Mouse (Mus musculus): ENCODE results near the gene Ubtd1.

Gene Ubtd1

GRCm38 (mm10) chr19:42022542-42022848 is 40.9 kb downstream of the Ubtd1 start:
- DNase-seq, result no peak

GRCm38 (mm10) chr19:42026158-42026557 is 44.6 kb downstream of the Ubtd1 start:
- DNase-seq, result peak; percentile 35 to 45

- DNase-seq, result no peak
Observed at GRCm38 (mm10) chr19:42031112-42031511, 49.5 kb downstream of the Ubtd1 start.

- no peak for DNase-seq
Observed at GRCm38 (mm10) chr19:42033611-42034010, 52.0 kb downstream of the Ubtd1 start.

GRCm38 (mm10) chr19:42034146-42034775 is 52.7 kb downstream of the Ubtd1 start:
- DNase-seq, result no peak

GRCm38 (mm10) chr19:42034881-42035455 is 53.4 kb downstream of the Ubtd1 start:
- no peak for DNase-seq

GRCm38 (mm10) chr19:42035456-42036248 is 54.1 kb downstream of the Ubtd1 start, which contains the start of gene Ankrd2:
Gene Ankrd2, plus strand, starts transcription at chr19:42036000.
- DNase-seq, result peak; percentile 59 to 65

GRCm38 (mm10) chr19:42036357-42036756 is 54.8 kb downstream of the Ubtd1 start:
- DNase-seq, result no peak

- no peak for DNase-seq
Observed at GRCm38 (mm10) chr19:42037167-42037702, 55.7 kb downstream of the Ubtd1 start.

- DNase-seq, result no peak
Observed at GRCm38 (mm10) chr19:42038310-42038709, 56.7 kb downstream of the Ubtd1 start.

- no peak for DNase-seq
Observed at GRCm38 (mm10) chr19:42043988-42044387, 62.4 kb downstream of the Ubtd1 start.

- DNase-seq, result peak; percentile 21 to 33
Observed at GRCm38 (mm10) chr19:42045269-42046102, 63.9 kb downstream of the Ubtd1 start, which contains the start of gene Hoga1. Gene Hoga1, plus strand, starts transcription at chr19:42045610.

- DNase-seq, result no peak
Observed at GRCm38 (mm10) chr19:42050251-42050650, 68.7 kb downstream of the Ubtd1 start.

GRCm38 (mm10) chr19:42051351-42051750 is 69.8 kb downstream of the Ubtd1 start:
- DNase-seq, result no peak

- DNase-seq, result no peak
Observed at GRCm38 (mm10) chr19:42051948-42052347, 70.4 kb downstream of the Ubtd1 start, which contains the start of gene 4933411K16Rik. Gene 4933411K16Rik, plus strand, starts transcription at chr19:42052248.

GRCm38 (mm10) chr19:42054255-42054654 is 72.7 kb downstream of the Ubtd1 start:
- DNase-seq, result no peak

GRCm38 (mm10) chr19:42055881-42056280 is 74.3 kb downstream of the Ubtd1 start:
- no peak for DNase-seq

GRCm38 (mm10) chr19:42056719-42057409 is 75.3 kb downstream of the Ubtd1 start:
- DNase-seq, result no peak

GRCm38 (mm10) chr19:42058426-42058825 is 76.9 kb downstream of the Ubtd1 start:
- no peak for DNase-seq

GRCm38 (mm10) chr19:42061443-42061842 is 79.9 kb downstream of the Ubtd1 start:
- no peak for DNase-seq

GRCm38 (mm10) chr19:42068441-42069240 is 87.1 kb downstream of the Ubtd1 start:
- no peak for DNase-seq
